Mouse (Mus musculus) heart, adult 11 months (tissue): ENCODE measurements around the gene Fgfr2.

Source experiments
- DNase-seq: peaks from one replicate; pipeline ENCODE4 v3.0.0; 2022

Gene Fgfr2

GRCm38 (mm10) chr7:132641606-132642005 lies 481.5 kb downstream of the Fgfr2 start:
- no peak for DNase-seq

DNA sequence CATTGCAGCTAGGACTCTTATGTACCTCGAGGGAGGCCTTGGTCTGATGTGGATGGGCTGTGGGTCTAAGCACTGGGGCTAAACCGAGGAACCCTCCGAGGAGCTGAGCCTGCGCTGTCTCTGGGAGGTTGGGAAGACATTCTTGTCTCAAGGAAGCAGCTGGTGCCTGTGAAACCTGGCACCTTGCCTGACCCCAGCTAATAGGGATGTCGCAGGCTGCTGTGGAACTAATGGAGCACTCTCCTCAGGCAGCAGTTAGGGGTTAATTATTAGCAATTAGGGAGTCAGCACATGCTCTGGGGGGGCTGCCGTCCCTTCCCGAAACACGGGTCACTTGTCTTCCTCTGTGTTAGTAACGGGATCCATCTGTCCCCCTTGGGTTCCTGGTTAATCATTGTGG lies 482.2 kb downstream of the Fgfr2 start:
- no peak for DNase-seq

- no peak for DNase-seq
These were observed 484.6 kb downstream of the Fgfr2 start for GRCm38 (mm10) chr7:132638446-132639087.

DNA sequence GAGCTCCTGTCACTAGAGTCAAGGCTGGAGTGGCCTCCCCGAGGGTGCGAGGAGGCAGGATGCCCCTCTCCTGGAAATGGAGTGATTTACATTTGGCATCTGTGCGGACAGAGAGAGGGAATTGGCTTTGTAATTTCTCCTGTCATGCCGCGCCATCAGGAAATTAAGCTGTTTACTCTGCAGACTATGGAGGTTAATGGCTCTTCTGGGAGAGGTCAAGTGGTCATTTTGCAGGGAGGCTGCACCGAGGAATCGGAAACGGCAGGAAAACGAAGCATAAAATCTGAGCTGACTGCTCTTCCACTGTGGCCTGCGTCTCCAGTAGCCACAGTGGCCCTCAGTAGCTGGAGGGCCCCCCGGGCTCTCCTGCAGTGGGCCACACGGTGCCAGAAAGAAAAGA lies 485.9 kb downstream of the Fgfr2 start:
- no peak for DNase-seq

DNA sequence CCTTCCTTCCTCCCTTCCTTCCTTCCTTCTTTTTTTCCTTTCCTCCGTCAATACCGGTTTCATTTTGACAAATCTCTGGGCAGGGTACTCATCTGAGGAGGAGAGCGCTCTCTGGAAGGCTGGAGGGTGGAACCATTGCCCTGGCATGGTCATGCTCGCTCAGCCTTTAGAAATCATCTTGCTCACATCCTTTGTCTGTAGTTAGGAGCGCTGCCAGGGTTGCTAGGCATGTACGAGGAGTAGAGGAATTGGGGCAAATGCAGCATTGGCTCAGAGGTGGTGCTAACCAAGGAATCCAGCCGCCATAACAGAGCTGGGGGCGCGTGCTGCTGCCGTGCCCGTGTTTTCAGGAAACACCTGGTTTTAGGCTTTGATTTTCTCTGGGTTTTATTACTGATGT lies 491.8 kb downstream of the Fgfr2 start:
- no peak for DNase-seq

- DNase-seq, result peak; percentile 94
These were observed 495.7 kb downstream of the Fgfr2 start for GRCm38 (mm10) chr7:132627448-132627847.

DNA sequence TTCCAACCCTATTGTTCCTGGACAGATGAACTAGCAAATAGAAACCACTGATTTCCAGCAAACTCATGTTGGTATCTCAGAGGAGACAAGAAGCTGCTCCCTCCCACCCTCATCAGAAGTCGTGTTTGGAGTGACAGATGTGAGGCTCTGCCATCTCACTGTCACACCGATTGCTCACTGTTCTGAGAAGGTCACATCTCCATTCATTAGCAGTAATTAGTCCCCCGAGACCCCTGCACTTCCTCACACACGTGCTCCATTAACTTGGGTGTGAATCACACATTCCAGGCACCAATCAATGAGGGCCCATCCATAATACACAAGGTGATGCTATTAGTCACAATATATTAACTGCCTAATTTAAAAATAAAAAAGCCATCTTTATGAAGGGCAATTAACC lies 497.0 kb downstream of the Fgfr2 start:
- DNase-seq, result no peak

GRCm38 (mm10) chr7:132624161-132624560 lies 499.0 kb downstream of the Fgfr2 start:
- DNase-seq, result no peak

- DNase-seq, result no peak
These were observed 502.9 kb downstream of the Fgfr2 start for GRCm38 (mm10) chr7:132619975-132620918.

GRCm38 (mm10) chr7:132619549-132619948 lies 503.6 kb downstream of the Fgfr2 start:
- DNase-seq, result no peak

- DNase-seq, result no peak
These were observed 506.1 kb downstream of the Fgfr2 start for GRCm38 (mm10) chr7:132617021-132617564.

DNA sequence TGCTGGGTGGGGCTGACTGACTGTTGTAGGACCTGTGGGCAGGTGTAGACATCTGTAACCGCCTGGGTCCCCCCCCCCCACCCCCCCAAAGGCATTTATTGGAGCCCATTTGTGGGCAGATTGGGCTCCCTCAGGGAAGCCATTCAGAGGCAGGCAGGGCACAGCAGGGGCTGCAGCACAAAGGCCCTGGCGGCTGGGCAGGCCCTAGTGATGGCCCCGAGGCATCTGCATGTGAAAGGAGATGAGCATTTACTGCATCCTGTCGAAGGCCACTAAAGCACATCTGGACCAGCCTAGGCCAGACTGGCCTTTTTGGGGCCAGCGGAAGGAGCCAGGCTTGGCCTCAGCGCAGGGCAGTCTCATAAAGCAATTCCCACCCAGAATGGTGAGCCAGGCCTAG lies 506.8 kb downstream of the Fgfr2 start:
- no peak for DNase-seq

GRCm38 (mm10) chr7:132615346-132615745 lies 507.8 kb downstream of the Fgfr2 start:
- no peak for DNase-seq

DNA sequence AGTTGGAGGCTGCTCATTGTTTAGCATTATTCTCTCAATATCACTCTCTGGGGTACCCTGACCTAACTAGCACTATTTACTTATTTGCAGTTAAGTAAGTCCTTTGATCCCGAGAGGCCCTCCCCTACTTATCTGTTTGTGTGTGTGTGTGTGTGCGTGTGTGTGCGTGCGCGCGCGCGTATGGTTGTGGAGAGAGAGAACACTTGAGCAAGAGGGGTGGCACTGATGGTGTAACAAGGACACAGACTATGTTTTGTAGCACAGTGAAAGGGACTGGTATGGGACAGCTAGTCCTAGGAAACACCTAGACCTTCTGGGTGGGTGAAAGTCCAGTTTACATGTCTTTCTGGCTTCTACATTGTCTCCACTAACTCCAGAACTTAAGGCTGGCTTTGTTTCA lies 511.6 kb downstream of the Fgfr2 start:
- DNase-seq, result no peak

GRCm38 (mm10) chr7:132610468-132611318 lies 512.5 kb downstream of the Fgfr2 start, which contains the start of gene Lhpp:
Lhpp (plus strand) TSS chr7:132610638.
- peak; percentile 98 for DNase-seq

GRCm38 (mm10) chr7:132608316-132609020 lies 514.7 kb downstream of the Fgfr2 start:
- no peak for DNase-seq

DNA sequence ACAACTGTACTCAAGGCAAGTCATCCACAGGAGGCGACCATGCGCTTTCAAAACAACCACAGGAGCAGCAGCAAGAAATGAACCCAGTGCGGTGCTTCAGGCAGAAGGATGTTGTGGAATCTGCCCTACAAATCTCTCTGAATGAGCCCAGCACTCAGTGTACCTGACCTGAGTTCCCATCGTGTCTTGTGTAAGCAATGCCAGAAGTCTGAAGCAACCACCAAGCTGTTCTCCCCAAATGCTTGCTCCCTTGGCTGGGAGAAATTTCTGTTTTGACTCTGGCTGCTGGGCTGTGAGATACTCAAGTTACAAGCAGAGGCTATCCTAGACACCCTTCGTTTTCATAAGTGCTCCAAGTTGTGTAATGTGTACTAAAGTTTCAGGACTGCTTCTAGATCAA lies 517.5 kb downstream of the Fgfr2 start:
- DNase-seq, result no peak

DNA sequence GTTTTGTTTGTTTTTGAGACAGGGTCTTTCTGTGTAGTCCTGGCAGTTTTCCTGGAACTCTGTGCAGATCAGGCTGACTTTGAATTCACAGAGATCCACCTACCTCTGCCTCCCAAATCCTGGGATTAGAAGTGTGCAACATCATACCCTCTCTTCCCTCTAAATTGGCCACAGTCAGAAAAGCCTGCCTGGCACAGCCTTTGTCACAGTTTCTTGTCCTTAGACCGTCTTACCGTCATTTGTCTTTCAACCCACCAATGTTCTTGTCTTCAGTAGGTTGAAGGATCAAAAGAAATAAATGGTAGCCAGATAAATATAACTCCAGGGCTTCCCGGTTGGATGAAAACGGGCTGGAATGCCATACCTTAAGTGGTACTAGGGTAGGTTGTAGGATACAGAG lies 518.4 kb downstream of the Fgfr2 start:
- no peak for DNase-seq

GRCm38 (mm10) chr7:132600926-132601325 lies 522.2 kb downstream of the Fgfr2 start:
- no peak for DNase-seq

DNA sequence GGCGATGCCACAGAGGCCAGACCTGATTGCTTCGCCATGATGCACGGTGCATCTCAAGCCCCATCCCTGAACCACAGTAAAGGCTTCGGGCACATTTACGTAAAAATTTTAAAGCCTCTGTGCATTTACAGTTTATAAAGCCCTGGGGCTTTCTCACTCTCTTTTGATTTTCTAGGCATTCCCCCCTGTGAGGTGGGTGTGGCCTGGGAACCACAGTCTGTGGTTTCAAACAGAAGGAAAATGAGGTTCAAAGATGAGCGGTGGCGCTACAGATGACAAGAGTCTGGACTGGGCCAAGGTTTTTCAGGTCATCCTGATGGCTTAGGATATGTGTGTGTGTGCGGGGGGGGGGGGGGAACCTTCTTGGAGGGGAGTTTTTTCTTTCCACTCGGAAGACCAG lies 523.1 kb downstream of the Fgfr2 start:
- no peak for DNase-seq

- no peak for DNase-seq
These were observed 523.8 kb downstream of the Fgfr2 start, which contains the start of gene Nkx1-2 for GRCm38 (mm10) chr7:132599071-132599975. Nkx1-2 (minus strand) TSS chr7:132599637.
